In the genomic region with DNA sequence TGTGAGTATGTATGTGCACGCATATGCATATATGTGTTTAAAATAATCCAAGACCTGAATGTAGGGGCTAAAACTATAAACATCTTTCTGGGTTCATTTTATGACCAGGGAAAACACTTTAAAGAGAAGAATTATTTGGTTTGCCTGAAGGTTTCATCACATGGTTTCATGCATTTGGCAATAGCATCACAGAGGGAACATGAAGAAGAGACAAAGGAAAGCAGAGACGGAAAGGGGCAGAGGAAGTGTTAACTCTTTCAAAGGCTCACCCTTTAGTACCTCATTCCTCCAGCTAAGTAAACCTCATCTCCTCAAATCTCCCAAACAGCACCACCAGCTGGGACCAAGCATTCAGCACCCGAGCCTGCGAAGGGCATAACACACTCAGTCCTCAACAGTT, we compare ENCODE assay signal across 35 mouse cellular contexts.
"Had no signal": no experiment of that assay in that cellular context is flagged by ENCODE, and none has a peak within 500 bp of the region (broad histone marks: within the 10 kb centered on the region; RNA-seq: fewer than 3 reads in every experiment).

No protein-coding gene starts in this region.

- ATAC-seq: hindbrain, embryonic 16.5 days; hindbrain, postnatal 0 days; inflammation-experienced regulatory T-cells, adult 6 months; intestine, embryonic 15.5 days; intestine, embryonic 16.5 days; intestine, postnatal 0 days had no signal

- H3K36me3 ChIP-seq: heart, embryonic 15.5 days; hindbrain, embryonic 12.5 days; hindbrain, embryonic 13.5 days; hindbrain, embryonic 15.5 days; intestine, embryonic 15.5 days; kidney, embryonic 15.5 days had no signal

- H3K4me3 ChIP-seq: heart, embryonic 10.5 days; heart, embryonic 12.5 days; heart, embryonic 13.5 days; heart, embryonic 15.5 days; hindbrain, embryonic 10.5 days; hindbrain, embryonic 12.5 days; hindbrain, embryonic 13.5 days; hindbrain, embryonic 15.5 days; intestine, embryonic 15.5 days; kidney, embryonic 15.5 days; layer of hippocampus, adult 2 months had no signal

- H3K27ac ChIP-seq: heart, embryonic 10.5 days; heart, embryonic 13.5 days; heart, embryonic 15.5 days; hindbrain, embryonic 10.5 days; hindbrain, embryonic 12.5 days; hindbrain, embryonic 13.5 days; hindbrain, embryonic 14.5 days; hindbrain, embryonic 15.5 days; hindbrain, postnatal 0 days; intestine, embryonic 15.5 days; kidney, embryonic 15.5 days; kidney, postnatal 0 days; layer of hippocampus, adult 2 months had no signal

- DNase-seq: heart, postnatal 10 days; heart, postnatal 14 days; heart, postnatal 36 days; heart, postnatal 4 days; kidney, adult 11 months; kidney, adult 18-20 months; kidney, adult 2 months; kidney, adult 8-10 months; kidney, adult 9 months; kidney, postnatal 10 days; kidney, postnatal 14 days; kidney, postnatal 25 days; kidney, postnatal 36 days; kidney, postnatal 4 days; layer of hippocampus, adult 9-11 months; layer of hippocampus, postnatal 36 days had no signal

- H3K4me2 ChIP-seq: heart, embryonic 11.5 days; heart, embryonic 12.5 days; heart, embryonic 13.5 days; heart, embryonic 15.5 days; hindbrain, embryonic 12.5 days; hindbrain, embryonic 13.5 days; hindbrain, embryonic 14.5 days; hindbrain, embryonic 15.5 days; intestine, embryonic 15.5 days; kidney, embryonic 15.5 days had no signal

- H3K9ac ChIP-seq: heart, embryonic 12.5 days; heart, embryonic 13.5 days; heart, embryonic 15.5 days; hindbrain, embryonic 12.5 days; hindbrain, embryonic 13.5 days; hindbrain, embryonic 14.5 days; hindbrain, embryonic 15.5 days; intestine, embryonic 15.5 days; kidney, embryonic 15.5 days had no signal

- H3K9me3 ChIP-seq: heart, embryonic 10.5 days; heart, embryonic 12.5 days; heart, embryonic 13.5 days; heart, embryonic 15.5 days; hindbrain, embryonic 10.5 days; hindbrain, embryonic 12.5 days; hindbrain, embryonic 13.5 days; hindbrain, embryonic 15.5 days; intestine, embryonic 15.5 days; kidney, embryonic 15.5 days had no signal

- H3K27me3 ChIP-seq: heart, embryonic 12.5 days; heart, embryonic 13.5 days; heart, embryonic 15.5 days; hindbrain, embryonic 12.5 days; hindbrain, embryonic 13.5 days; hindbrain, embryonic 15.5 days; intestine, embryonic 15.5 days; kidney, embryonic 15.5 days had no signal

- H3K4me1 ChIP-seq: hindbrain, embryonic 10.5 days; hindbrain, embryonic 12.5 days; hindbrain, embryonic 15.5 days; kidney, embryonic 15.5 days had no signal
